In genomic region chr2:106693702-106694566, GRCm38 (mm10) we compare ENCODE assay signal across 9 mouse cellular contexts. TPM values are rescaled to one million over a fixed set of nuclear protein-coding genes. Genes with fewer than 3 reads are reported as not detected.
DNase-seq lines count a peak whose midpoint lies in the region; ATAC-seq and TF ChIP-seq lines count a peak whose summit lies in the region.
"Had no signal": no experiment of that assay in that cellular context is flagged by ENCODE, and none has a peak within 500 bp of the region (broad histone marks: within the 10 kb centered on the region; RNA-seq: fewer than 3 reads in every experiment).

No protein-coding gene starts in this region.

- H3K27me3 ChIP-seq in intestine, embryonic 15.5 days (replicated peaks) = no peaks in the 10 kb centered on the region
- no peaks in the 10 kb centered on the region for H3K27me3 ChIP-seq in limb, embryonic 14.5 days (ENCODE audit: control insufficient read depth, insufficient read depth, low read length)
- no peaks in the 10 kb centered on the region for H3K27me3 ChIP-seq in midbrain, postnatal 0 days (ENCODE audit: insufficient read depth, low read length)

- WGBS in intestine, embryonic 15.5 days = under 1% methylated on average over 88 of the region's 91 CpGs
- 1% methylated on average over 73 of the region's 91 CpGs for WGBS in limb, embryonic 14.5 days
- WGBS in midbrain, postnatal 0 days = under 1% methylated on average over 75 of the region's 91 CpGs

- H3K36me3 ChIP-seq in intestine, embryonic 15.5 days = no peaks in the 10 kb centered on the region
- H3K36me3 ChIP-seq in limb, embryonic 14.5 days (ENCODE audit: control insufficient read depth, insufficient read depth, low read length) = no peaks in the 10 kb centered on the region
- no peaks in the 10 kb centered on the region for H3K36me3 ChIP-seq in midbrain, postnatal 0 days (ENCODE audit: insufficient read depth, low read length)

- H3K4me1 ChIP-seq in intestine, embryonic 15.5 days (replicated peaks) = peaks cover 6% of the 10 kb centered on the region
- H3K4me1 ChIP-seq in limb, embryonic 14.5 days (ENCODE audit: control insufficient read depth, insufficient read depth, low read length) = peaks cover 14% of the 10 kb centered on the region
- H3K4me1 ChIP-seq in midbrain, postnatal 0 days (ENCODE audit: insufficient read depth, low read length) = no peaks in the 10 kb centered on the region

- H3K4me3 ChIP-seq in intestine, embryonic 15.5 days (replicated peaks) = peak overlapping the region; percentile 95
- H3K4me3 ChIP-seq in limb, embryonic 14.5 days (replicated peaks; ENCODE audit: low read length) = peak overlapping the region; percentile 93
- peak overlapping the region; percentile 95 for H3K4me3 ChIP-seq in midbrain, postnatal 0 days (ENCODE audit: low read depth, low read length)

- peak overlapping the region; percentile 85 for H3K9ac ChIP-seq in intestine, embryonic 15.5 days
- H3K9ac ChIP-seq in limb, embryonic 14.5 days (ENCODE audit: low read depth, low read length, severe bottlenecking) = peak overlapping the region; percentile 97
- H3K9ac ChIP-seq in midbrain, postnatal 0 days (replicated peaks; ENCODE audit: low read length, poor library complexity, severe bottlenecking) = peak overlapping the region; percentile 96

- TF ChIP-seq CTCF in midbrain, postnatal 0 days (IDR thresholded peaks at IDR 0.05) = no peak

- H3K4me2 ChIP-seq in intestine, embryonic 15.5 days (replicated peaks) = peak overlapping the region; percentile 98
- H3K4me2 ChIP-seq in limb, embryonic 14.5 days (replicated peaks; ENCODE audit: low read depth, low read length, severe bottlenecking) = peak overlapping the region; percentile 98
- peak overlapping the region; percentile 95 for H3K4me2 ChIP-seq in midbrain, postnatal 0 days (ENCODE audit: low read depth, low read length, poor library complexity, severe bottlenecking)

- ATAC-seq in intestine, embryonic 15.5 days = peak; percentile 77
- peak; percentile 62 for ATAC-seq in limb, embryonic 14.5 days (ENCODE audit: low FRiP score, low read depth)
- peak; percentile 65 for ATAC-seq in midbrain, postnatal 0 days (ENCODE audit: low FRiP score)

- H3K9me3 ChIP-seq in intestine, embryonic 15.5 days = no peaks in the 10 kb centered on the region
- no peaks in the 10 kb centered on the region for H3K9me3 ChIP-seq in limb, embryonic 14.5 days (ENCODE audit: control insufficient read depth, low read length)
- no peaks in the 10 kb centered on the region for H3K9me3 ChIP-seq in midbrain, postnatal 0 days (ENCODE audit: low read length)

- H3K27ac ChIP-seq in intestine, embryonic 15.5 days = peak overlapping the region; percentile 93
- peak overlapping the region; percentile 98 for H3K27ac ChIP-seq in limb, embryonic 14.5 days (replicated peaks; ENCODE audit: low read depth, low read length)
- H3K27ac ChIP-seq in midbrain, postnatal 0 days (ENCODE audit: low read depth, low read length) = peak overlapping the region; percentile 96

- peak; percentile 43 to 68 for DNase-seq in left cerebral cortex, adult 18-20 months (ENCODE audit: low spot score in 2 of 2)
- no peak for DNase-seq in left cerebral cortex, adult 11 months (ENCODE audit: low spot score)
- DNase-seq in embryo, embryonic 10.5 days (ENCODE audit: low spot score) = peak; percentile 77
- DNase-seq in gastrocnemius, postnatal 4 days (ENCODE audit: low spot score in 2 of 2) = peak; percentile 41 to 64
- DNase-seq in limb, embryonic 14.5 days (ENCODE audit: low spot score) = peak; percentile 45
- DNase-seq in midbrain, postnatal 0 days (ENCODE audit: low spot score) = peak; percentile 62
- DNase-seq in testis, postnatal 14 days (ENCODE audit: low spot score) = peak; percentile 67

- 0 out of 2 replicates have a peak, but pooled peaks have one; percentile 58 for TF ChIP-seq POLR2A in limb, embryonic 14.5 days (IDR thresholded peaks at IDR 0.05; ENCODE audit: borderline replicate concordance, extremely low read depth, insufficient read depth, insufficient read length)

RNA-seq across cellular contexts. Expression of gene Mpped2, which starts 0.9 kb away (rescaled TPM):
- 10 to 100 TPM; 29.9 to 32.2 TPM for total RNA-seq in left cerebral cortex, adult 18-20 months (2021)
- 1 to 10 TPM; 5.4 to 6.9 TPM for total RNA-seq in gastrocnemius, postnatal 4 days (2021)
- 27.5 and 28.6 TPM in 2 replicates for polyA plus RNA-seq in intestine, embryonic 15.5 days (2015; fragmentation: Nextera tagmentation; extraction: Ambion mirVana)
- polyA plus RNA-seq in limb, embryonic 14.5 days (2012; rRNA removed) = 37.8 and 38.8 TPM in 2 replicates
- 79.5 and 92.9 TPM in 2 replicates for polyA plus RNA-seq in limb, embryonic 14.5 days (2014; fragmentation: Nextera tagmentation; extraction: Ambion mirVana)
- 42.6 and 43.2 TPM in 2 replicates for total RNA-seq in midbrain, postnatal 0 days (2014; rRNA removed)
- 79.4 and 84.6 TPM in 2 replicates for polyA plus RNA-seq in midbrain, postnatal 0 days (2015; fragmentation: Nextera tagmentation; extraction: Ambion mirVana)
- polyA plus RNA-seq: C2C12 had no signal
